Mouse (Mus musculus): ENCODE results near the gene Akap6. TPM values are rescaled to one million over a fixed set of nuclear protein-coding genes. Genes with fewer than 3 reads are reported as not detected.
A peak's percentile ranks its signal among the peaks of the same experiment; 100 is the strongest.
"Not testable (repeated sequence)": the region's sequence is repeated elsewhere in the genome, so short reads cannot be mapped to it uniquely, and the experiment has no call there.

Akap6 gene
- total RNA-seq, 4 experiments from 2014 or later = 118 to 135 (median 126) TPM

DNA sequence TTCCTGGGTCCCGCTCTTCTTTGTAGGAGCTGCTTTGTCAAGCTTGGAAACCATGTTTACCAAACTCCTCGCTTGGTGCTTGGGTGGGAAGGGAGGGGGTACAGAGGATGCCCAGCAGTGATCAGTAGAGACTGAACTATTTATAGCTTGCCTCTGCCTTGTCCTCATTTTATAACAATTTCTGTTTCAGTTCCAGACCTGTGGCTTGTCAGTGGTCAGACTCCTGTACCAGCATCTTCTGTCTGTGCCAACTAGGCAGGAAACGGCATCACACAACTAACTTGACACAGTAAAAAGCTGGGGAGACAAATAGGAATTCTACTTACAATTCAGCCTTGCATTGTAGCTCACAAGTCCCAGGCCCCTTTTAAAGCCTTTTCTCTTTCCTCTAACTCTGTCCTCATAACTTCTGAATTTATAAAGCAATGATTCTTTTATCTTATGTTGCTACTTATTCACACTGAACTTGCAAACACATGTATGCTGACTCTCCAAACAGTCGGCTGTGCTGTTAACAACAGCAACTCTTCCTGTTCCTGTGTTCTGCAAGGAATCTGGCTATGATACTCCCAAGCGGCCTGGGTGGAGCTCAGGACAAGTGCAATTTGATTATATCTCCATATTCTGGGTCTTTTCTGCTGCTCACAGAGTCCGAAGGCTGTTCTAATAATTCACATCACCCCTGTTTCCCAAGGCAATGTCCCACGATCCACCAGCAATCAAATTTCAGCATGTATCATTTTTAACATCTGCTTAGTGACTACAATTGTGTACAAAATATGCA lies 12.9 kb downstream of the Akap6 start:
- DNase-seq (ENCODE audit: low spot score in 2 of 2) = no peak

GRCm38 (mm10) chr12:52718392-52718791 lies 19.2 kb downstream of the Akap6 start:
- DNase-seq (ENCODE audit: low spot score in 2 of 2) = no peak

DNA sequence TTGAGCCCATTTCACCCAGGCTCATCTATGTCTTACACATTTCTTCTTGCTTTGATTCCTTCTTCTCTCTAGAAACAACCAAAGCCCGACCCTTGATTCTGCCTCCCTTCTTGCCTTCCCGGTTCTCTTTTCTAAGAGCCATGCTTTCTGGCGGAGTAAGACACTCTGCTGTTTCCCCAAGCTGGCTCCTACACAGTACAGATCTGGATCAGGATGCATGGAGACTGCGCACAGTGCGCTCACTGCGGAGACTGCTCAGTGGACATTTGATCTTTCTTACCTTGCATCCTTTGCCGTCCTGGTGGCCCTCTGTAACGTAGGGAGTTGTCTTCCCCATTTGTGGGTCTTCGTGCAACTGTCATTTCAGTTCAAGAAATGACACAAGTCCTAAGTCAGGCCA lies 20.0 kb downstream of the Akap6 start:
- no peak for DNase-seq (ENCODE audit: low spot score in 2 of 2)

- no peak for DNase-seq (ENCODE audit: low spot score in 2 of 2)
These were observed 20.5 kb downstream of the Akap6 start for GRCm38 (mm10) chr12:52719681-52720080.

GRCm38 (mm10) chr12:52724039-52724615 lies 24.9 kb downstream of the Akap6 start:
- not testable (repeated sequence) for DNase-seq (ENCODE audit: low spot score in 2 of 2)

- DNase-seq (ENCODE audit: low spot score in 2 of 2) = no peak
These were observed 27.4 kb downstream of the Akap6 start for GRCm38 (mm10) chr12:52726434-52727231.

DNA sequence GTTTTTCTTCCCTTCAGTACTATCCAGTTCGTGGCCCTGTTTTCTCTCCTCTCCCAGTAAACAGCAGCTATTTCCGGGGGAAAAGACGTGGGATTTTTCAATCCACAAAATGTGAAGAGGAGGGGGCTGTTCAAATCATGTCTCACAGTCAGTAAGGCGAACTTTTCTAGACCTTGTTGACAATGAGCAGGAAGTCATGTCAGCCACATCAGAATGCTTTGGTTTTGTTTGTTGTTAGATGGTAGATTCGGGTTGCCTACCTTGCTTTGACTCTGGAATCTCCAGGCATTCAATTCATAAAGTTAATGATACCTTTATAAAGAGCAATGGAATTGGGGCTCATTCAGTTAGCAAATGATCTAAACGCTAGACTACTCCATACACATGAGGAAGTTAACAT lies 30.2 kb downstream of the Akap6 start:
- DNase-seq (ENCODE audit: low spot score in 2 of 2) = no peak

DNA sequence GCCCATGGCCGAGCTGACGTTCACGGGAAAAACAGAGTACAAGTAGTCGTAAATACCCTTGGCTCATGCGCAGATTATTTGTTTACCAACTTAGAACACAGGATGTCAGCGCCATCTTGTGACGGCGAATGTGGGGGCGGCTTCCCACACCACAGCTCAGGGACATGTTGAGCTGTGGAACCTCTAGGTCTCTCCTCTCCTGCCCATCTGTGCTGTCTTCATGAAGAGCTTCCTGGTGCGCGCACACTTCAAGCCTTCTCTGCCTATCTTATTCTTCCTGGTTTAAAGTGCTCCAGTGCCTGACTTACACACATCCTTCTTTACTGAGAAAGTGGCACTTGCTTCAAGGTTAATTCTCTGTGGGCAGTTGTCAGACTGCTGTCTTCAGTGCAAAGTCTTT lies 36.0 kb downstream of the Akap6 start:
- not testable (repeated sequence) for DNase-seq (ENCODE audit: low spot score in 2 of 2)

GRCm38 (mm10) chr12:52737151-52737550 lies 38.0 kb downstream of the Akap6 start:
- DNase-seq (ENCODE audit: low spot score in 2 of 2) = no peak

DNA sequence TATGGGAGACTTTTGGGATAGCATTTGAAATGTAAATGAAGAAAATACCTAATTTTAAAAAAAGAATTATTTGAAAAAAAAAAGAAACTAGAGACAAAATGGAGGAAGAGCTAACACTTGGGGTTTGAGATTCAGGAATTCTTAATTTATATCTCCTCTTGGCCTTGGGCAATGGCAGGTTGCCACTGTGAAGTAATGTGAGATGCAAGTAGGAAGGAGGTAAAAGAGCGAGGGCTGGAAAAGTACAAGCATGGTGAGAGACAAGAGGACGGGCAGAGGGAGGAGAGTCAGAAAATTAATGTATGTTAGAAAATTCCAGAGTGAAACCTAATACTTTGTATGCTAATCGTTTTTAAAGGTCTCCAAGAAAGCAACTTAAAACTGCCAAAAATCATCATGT lies 40.1 kb downstream of the Akap6 start:
- no peak for DNase-seq (ENCODE audit: low spot score in 2 of 2)

GRCm38 (mm10) chr12:52741801-52742200 lies 42.6 kb downstream of the Akap6 start:
- peak in 1 of 2 experiments; percentile 38 for DNase-seq (ENCODE audit: low spot score in 2 of 2)

DNA sequence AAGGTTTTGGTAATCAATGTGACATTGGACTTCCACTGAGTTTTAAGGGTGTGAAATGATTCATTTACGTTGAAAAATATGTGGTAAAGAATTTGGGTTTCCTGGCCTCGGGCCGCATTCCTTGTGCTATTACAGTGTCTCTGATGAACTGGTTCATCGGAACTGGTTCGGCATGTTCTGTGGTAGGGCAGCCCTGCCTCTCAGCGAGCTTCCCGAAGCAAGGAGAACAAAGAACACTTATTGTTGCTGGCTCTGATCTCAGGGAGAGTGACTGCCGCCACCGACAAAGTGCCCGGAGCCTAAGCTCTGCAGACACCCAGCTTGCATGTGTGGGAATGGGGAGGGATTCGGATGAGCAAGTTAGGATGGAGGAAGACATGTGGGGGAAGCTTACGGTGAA lies 50.8 kb downstream of the Akap6 start:
- DNase-seq (ENCODE audit: low spot score in 2 of 2) = no peak

GRCm38 (mm10) chr12:52755649-52756048 lies 56.5 kb downstream of the Akap6 start:
- no peak for DNase-seq (ENCODE audit: low spot score in 2 of 2)

- DNase-seq (ENCODE audit: low spot score in 2 of 2) = no peak
These were observed 58.7 kb downstream of the Akap6 start for GRCm38 (mm10) chr12:52757881-52758280.

DNA sequence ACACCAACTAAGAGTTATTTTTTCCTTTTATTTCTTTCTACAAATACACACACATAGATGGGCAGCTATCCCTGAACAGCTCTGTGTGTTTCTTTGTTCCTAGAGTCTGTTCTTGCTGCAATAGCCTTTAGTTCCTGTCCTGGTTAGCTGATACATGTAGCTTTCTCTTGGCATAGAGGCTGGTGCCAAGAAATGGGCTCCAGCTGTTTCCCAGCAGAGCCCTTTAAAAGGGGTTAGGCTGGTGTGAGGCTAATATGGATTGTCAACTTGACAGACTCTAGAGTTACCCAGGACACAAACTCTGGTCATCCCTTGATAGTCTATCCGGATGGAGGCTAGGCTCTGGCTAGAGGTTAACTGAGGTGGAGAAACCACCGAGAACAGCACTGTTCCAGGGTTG lies 64.9 kb downstream of the Akap6 start:
- no peak for DNase-seq (ENCODE audit: low spot score in 2 of 2)

DNA sequence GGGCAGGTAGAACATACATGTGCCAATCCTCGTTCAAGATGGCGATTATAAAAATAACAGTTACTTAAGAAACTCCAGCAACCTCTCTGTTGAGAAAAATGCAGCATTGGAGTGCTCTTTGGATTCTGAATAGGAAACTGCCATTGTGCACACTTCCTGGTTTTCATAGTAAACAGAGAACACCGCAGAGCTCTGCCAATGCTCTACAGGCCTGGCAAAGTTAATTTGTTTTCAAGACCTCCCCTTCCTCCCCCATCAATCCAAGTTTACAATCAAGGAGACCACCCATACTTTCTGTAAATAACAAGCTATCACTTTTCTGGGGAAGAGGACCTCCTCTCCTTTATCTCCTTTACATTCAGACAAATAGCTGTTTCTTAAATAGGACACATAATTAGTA lies 65.6 kb downstream of the Akap6 start:
- DNase-seq (ENCODE audit: low spot score in 2 of 2) = no peak

- DNase-seq (ENCODE audit: low spot score in 2 of 2) = no peak
These were observed 70.4 kb downstream of the Akap6 start for GRCm38 (mm10) chr12:52769561-52769960.

DNA sequence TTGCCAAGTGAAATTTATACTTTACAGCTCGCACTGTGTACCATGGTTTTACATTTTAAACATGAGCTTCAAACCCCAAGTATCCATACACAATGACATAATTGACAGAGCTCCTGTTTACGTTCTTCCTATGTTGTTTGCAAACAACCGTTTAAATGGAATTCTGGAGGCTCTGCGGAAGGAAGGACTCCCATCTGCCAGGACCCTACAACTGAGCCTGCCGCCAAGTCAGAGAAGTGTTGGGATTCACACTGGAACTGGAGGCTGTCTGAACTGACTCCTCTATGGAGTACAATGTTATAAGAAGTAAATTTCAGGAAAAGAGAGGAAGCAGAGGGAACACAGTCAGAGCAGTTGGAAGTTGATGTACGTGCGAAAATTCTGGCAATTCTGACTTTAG lies 72.7 kb downstream of the Akap6 start:
- DNase-seq (ENCODE audit: low spot score in 2 of 2) = no peak

- DNase-seq (ENCODE audit: low spot score in 2 of 2) = no peak
These were observed 73.5 kb downstream of the Akap6 start for GRCm38 (mm10) chr12:52772494-52773280.

GRCm38 (mm10) chr12:52773847-52774246 lies 74.7 kb downstream of the Akap6 start:
- DNase-seq (ENCODE audit: low spot score in 2 of 2) = peak in 1 of 2 experiments; percentile 44

GRCm38 (mm10) chr12:52774382-52774781 lies 75.2 kb downstream of the Akap6 start:
- DNase-seq (ENCODE audit: low spot score in 2 of 2) = peak in 1 of 2 experiments; percentile 46

All from layer of hippocampus, adult 8-10 months (tissue).